Mouse (Mus musculus): Measurements from ENCODE around the gene Clcf1. TPM values are rescaled to one million over a fixed set of nuclear protein-coding genes. Genes with fewer than 3 reads are reported as not detected.

Clcf1 gene
- 10 to 100 TPM in 1 of 2 experiments, 1 to 10 TPM in 1; 7.9 to 11.1 TPM for total RNA-seq (2021)
- long read RNA-seq, experiment 1, partial matches to known transcripts = 0 of 7 reads
- long read RNA-seq, experiment 1, other reads (novel, unspliced or antisense) = 2 of 7 reads
- long read RNA-seq, experiment 2, partial matches to known transcripts = 2 of 10 reads
- long read RNA-seq, experiment 2, other reads (novel, unspliced or antisense) = 2 of 10 reads

DNA sequence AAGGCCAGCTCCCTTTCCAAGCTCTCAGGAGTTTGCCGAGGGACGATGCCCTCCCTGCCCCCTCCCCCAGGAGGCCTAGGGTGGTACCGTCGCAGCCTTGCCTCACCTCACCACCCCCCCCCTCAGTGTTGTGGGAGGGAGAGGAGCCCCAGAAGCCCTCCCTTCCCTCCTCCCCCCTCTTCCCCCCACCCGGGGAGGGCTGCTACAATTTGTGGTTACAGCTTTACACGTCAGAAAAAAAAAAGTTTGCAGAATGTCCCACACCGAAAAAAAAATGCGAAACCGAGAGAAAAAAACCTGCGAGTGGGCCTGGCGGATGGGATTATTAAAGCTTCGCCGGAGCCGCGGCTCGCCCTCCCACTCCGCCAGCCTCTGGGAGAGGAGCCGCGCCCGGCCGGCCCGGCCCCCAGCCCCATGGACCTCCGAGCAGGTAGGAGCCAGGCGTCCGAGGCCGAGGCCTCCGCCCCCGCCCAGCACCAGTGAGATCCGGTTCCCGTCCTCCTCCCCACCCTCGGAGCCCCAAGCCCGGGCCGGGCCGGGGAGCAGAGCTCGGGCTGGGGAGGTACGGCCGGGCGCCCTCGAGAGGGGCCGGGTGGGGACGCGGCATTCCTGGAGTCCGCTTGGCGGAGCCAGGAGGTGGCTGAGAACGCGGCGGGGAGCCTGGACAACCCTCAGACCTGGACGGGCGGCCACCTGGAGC, at the start of gene Clcf1, which contains the start of gene AC109138.7:
Clcf1 (plus strand) TSS at position 168 of the 700 bp plus-strand sequence.
AC109138.7 (plus strand) TSS at position 287 of the 700 bp plus-strand sequence.
- peak in 1 of 2 experiments; percentile 59 for DNase-seq (ENCODE audit: low spot score in 2 of 2)

DNA sequence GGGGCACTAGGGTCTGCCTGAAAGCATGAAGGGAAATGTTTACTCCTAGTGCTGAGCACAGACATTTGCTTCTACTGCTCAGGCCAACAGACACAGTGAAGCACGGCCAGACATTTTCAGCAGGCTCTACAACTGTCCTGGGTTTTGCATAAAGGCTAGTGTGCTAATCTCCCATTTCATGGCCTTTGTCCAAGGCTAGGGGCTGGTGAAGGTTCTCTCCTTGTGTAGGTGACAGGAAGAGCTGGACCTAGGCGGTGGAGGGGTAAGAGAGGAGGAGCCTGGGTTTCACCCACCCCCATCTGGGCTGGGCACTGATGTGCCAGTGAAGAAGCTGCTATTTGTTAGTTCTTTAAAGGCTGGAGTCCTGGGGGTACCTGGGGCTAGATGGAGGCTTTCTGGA, 49.3 kb upstream of the Clcf1 start:
- DNase-seq (ENCODE audit: low spot score in 2 of 2) = peak in 1 of 2 experiments; percentile 38

GRCm38 (mm10) chr19:4166678-4167476, 47.2 kb upstream of the Clcf1 start:
- no peak for DNase-seq (ENCODE audit: low spot score in 2 of 2)

DNA sequence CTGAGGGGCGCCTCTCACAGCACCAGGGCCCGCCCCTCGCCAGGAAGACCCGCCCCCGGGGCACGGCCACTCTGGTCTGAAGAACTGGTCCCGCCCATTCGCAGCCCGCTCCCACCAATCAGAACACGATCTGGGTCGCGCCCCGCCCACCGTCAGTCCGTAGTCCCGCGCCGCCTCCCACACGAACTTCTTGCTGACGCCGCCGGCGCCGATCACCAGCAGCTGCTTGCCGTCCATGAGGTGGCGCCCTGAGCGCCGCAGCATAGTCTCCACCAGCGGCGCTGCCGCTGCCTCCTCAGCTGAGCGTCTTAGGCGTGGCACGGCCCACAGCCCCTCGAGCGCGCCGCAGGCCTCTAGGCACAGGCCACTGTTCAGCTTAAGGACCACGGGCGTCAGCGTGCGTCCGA, 44.7 kb upstream of the Clcf1 start:
- DNase-seq (ENCODE audit: low spot score in 2 of 2) = peak; percentile 99

- no peak for DNase-seq (ENCODE audit: low spot score in 2 of 2)
Measured at GRCm38 (mm10) chr19:4169810-4170209, 44.2 kb upstream of the Clcf1 start.

- no peak for DNase-seq (ENCODE audit: low spot score in 2 of 2)
Measured at GRCm38 (mm10) chr19:4170723-4171392, 43.2 kb upstream of the Clcf1 start.

DNA sequence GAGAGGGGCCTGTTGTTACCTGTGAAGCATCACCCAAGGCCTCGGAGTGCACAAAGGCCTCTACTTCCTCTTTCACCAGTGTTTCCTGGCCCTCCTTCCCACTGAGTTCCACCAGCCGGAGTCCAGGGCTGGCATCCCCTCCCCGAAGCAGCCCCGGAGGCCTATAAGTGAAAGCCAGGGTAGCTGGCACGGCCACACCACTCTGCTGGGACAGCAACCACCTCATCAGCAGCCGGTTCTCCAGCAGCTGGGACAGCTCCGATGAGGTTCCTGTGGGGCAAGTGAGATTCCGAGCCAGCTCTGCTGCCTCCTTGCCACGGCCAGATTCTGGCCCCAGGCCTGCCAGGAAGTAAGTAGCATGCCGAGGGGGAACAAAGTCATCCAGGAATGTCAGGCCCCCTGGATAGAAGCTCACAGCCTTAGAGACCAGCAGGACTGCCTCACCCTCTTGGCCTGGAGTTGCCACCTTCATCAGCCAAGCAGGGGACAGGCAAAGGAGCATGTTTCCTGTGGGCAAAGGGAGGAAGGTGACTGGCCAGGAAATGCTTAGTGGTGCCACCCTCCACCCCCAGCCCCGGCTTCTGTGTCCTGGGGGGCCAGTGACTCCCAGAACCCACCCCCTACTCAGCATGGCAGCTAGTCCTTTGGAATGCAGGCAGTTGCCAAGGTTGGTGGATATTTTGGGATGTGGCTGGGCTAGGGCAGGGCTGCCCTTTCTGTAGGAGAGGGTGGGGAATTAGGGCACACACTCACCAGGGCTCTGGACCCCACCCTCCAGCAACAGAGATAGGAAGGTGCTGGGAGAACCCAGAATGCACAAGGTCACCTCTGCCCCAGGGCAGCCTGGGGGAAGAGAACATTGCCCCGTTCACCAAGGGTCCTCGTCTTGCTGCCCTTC, 42.4 kb upstream of the Clcf1 start:
- no peak for DNase-seq (ENCODE audit: low spot score in 2 of 2)

DNA sequence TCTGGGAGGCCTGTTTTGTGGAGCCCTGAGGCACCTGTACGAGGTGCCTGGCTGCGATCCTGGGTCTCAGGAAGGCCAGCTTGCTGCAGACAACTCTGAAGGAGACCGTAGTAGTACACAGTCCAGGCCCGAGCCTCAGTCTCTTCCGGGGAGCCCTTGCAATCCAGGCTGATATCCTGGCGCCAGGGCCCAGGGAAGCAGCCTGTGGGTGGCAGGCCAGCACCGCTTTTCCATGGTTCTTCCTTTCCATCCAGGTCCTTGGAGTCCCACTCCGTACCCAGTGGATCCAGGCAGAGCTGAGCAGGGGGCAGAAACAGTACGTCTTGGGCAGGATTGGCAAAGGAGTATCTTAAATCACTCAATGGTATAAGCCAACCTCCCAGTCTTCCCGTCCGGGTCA, 41.1 kb upstream of the Clcf1 start:
- DNase-seq (ENCODE audit: low spot score in 2 of 2) = no peak

DNA sequence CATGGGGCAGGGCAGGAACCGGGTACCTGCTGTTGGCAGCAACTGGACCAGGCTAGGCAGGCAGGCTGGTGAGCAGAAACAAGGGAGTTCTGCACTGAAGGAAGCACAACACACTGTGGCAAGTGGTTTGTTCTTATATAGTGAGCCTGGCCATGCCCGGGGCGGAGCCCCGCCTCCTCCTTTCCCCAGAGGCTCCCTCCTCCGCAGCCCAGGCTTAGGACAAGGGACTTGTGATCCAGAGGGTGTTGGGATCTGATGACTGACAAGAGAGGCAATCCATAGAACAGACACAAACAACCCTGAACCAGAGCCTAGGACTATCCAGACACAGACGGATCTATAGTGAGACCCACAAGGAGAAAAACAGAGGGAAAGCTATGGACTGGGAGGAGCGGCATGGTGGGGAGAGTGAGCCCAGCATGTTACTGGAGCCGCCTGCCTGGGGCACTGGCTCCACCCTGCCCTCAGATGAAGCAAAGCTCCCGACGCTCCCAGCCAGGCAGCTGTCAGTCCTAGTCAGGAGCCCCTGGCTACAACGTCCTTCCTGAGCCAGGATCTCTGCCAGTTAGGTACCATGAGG, 38.6 kb upstream of the Clcf1 start, which contains the start of gene Carns1:
Carns1 (minus strand) TSS at position 112 of the 580 bp plus-strand sequence.
- DNase-seq (ENCODE audit: low spot score in 2 of 2) = no peak

DNA sequence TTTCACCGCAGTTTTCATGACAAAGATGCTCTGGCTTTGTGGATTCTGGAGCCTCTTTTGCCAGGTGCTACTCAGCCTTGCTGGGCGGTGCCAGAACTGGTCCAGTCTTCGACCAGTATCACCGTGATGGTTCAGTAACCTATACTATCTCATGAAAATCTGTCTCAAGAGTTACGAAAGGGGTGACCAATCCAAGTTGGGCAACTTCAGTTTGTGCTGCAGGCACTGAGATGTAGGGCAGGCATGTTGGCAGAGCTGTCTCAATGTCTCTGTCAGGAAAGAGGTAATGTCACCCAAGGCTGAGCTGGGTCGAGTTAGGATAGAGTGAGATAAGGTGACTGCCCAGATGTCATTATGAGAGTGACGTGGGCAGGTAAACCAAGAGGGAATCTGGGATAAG, 33.6 kb upstream of the Clcf1 start:
- DNase-seq (ENCODE audit: low spot score in 2 of 2) = no peak

DNA sequence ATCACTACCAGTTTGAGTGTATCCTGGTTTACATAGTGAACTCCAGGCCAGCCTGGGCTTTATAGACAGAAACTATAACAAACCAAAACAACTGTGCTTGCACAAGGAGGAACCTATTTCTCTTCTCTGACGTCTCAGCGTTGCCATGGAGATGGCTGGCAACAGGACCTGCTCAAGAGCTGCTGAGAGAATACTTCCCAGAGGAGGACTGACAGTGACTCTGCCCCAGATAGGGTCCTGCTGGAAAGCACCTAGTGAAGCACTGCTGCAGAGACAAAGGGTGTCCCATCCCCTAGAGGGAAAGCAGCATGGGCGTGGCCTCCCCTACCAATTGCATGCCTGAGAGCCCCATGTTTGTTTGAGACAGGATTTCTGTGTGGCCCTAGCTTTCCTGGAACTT, 32.1 kb upstream of the Clcf1 start:
- peak in 1 of 2 experiments; percentile 57 for DNase-seq (ENCODE audit: low spot score in 2 of 2)

GRCm38 (mm10) chr19:4183689-4184088, 30.3 kb upstream of the Clcf1 start:
- no peak for DNase-seq (ENCODE audit: low spot score in 2 of 2)

GRCm38 (mm10) chr19:4184976-4185975, 28.8 kb upstream of the Clcf1 start:
- DNase-seq (ENCODE audit: low spot score in 2 of 2) = no peak

DNA sequence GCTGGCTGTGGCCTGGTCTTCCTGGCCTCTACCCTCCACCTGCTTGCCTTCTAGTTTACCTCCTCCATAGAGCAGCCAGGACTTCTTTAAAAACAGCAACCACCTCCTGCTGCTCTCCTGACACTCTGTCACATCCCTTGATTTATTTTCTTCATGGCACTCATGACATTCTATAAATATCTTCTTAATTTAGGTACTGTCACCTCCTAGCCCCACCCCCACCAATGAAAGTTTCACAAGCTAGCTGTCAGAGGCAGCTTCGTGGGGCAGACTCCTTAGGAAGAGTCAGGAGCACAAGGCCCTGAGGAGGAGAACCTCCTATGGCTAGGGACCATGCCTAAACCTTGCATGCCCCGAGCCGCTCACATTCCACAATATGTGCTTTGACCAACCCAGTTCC, 26.7 kb upstream of the Clcf1 start:
- no peak for DNase-seq (ENCODE audit: low spot score in 2 of 2)

DNA sequence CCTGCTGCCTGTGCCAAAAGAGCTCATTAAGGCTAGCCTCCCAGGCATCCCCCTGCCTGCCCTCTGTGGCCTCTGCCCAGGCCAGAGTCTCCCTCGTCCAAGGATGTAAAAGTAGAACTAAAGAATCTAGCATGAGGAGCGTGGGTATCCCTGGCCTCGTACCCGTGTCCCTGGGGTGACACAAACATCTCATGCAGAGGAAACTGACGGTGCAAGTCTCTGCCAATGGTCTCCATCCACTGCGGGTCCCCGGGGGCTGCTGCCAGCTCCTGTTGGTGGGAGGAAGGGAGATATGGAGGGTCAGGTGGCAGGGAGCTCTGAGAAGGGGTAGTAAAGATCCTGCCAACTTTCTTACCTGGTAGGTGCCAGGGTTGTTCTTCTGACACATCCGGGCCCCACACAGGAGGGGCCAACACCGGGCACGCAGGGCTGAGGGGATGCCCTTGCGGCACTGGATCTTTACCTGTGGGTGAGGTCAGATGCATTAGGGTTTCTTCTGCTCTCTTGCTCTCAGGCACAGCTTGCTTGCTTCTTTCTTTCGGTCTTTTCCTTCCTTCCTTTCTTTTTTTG, 24.9 kb upstream of the Clcf1 start:
- no peak for DNase-seq (ENCODE audit: low spot score in 2 of 2)

- no peak for DNase-seq (ENCODE audit: low spot score in 2 of 2)
Measured at GRCm38 (mm10) chr19:4190831-4191334, 23.2 kb upstream of the Clcf1 start, which contains the start of gene Tbc1d10c. Gene Tbc1d10c, minus strand, starts transcription at chr19:4191284.

- peak; percentile 98 for DNase-seq (ENCODE audit: low spot score in 2 of 2)
Measured at GRCm38 (mm10) chr19:4191528-4192250, 22.3 kb upstream of the Clcf1 start, which contains the start of gene Ppp1ca. Gene Ppp1ca, plus strand, starts transcription at chr19:4192065.
